Mouse (Mus musculus) forebrain, embryonic 16.5 days (tissue): ENCODE data around the gene Tmem183a. TPM values are rescaled to one million over a fixed set of nuclear protein-coding genes. Genes with fewer than 3 reads are reported as not detected.

ENCODE experiments used
- polyA plus RNA-seq: library from polyadenylated mRNA; unstranded; fragments of >200 nt; fragmentation: Nextera tagmentation; extraction: Ambion mirVana; gene quantifications from 2 replicates; pipeline ENCODE4 v1.2.1, GENCODE M21; 2015

Tmem183a gene
- polyA plus RNA-seq, 1 experiment from 2014 or later = 151 TPM

Other genes with a start within 250 kb of the Tmem183a start
- gene Chil1, start 179.8 kb downstream of the Tmem183a start, polyA plus RNA-seq = 1.9 and 2.1 TPM in 2 replicates
- 0.24 TPM in 1 of 2 replicates, not detected in the other for gene Mybph, start 168.5 kb downstream of the Tmem183a start, polyA plus RNA-seq
- gene Adora1, start 126.5 kb downstream of the Tmem183a start, polyA plus RNA-seq = 21.3 and 21.5 TPM in 2 replicates
- 0.32 TPM in 1 of 2 replicates, not detected in the other for gene Myog, start 72.0 kb downstream of the Tmem183a start, polyA plus RNA-seq
- 11.1 and 16.4 TPM in 2 replicates for gene Ppfia4, start 29.1 kb downstream of the Tmem183a start, polyA plus RNA-seq
- gene 4933406M09Rik, start 24.0 kb upstream of the Tmem183a start, polyA plus RNA-seq = not detected in 2 replicates
- gene Cyb5r1, start 43.6 kb upstream of the Tmem183a start, polyA plus RNA-seq = 20.3 and 23.3 TPM in 2 replicates
- 63.9 and 65.5 TPM in 2 replicates for gene Adipor1, start 53.4 kb upstream of the Tmem183a start, polyA plus RNA-seq
- 42.5 and 44.6 TPM in 2 replicates for gene Klhl12, start 93.6 kb upstream of the Tmem183a start, polyA plus RNA-seq
- 63.0 and 63.7 TPM in 2 replicates for gene Rabif, start 132.7 kb upstream of the Tmem183a start, polyA plus RNA-seq
- not detected in 2 replicates for gene Mgat4e, start 187.7 kb upstream of the Tmem183a start, polyA plus RNA-seq
- 103 and 109 TPM in 2 replicates for gene Kdm5b, start 198.2 kb upstream of the Tmem183a start, polyA plus RNA-seq